Mouse (Mus musculus) liver, adult 2 months (tissue): ENCODE results near the gene Mthfd1l.

Experiments
- CTCF ChIP-seq: fragments of 200-500 bp; IDR thresholded peaks from 2 replicates; pipeline ENCODE4 v1.5.1; 2011; ENCODE audit warnings: low read depth, low read length, control low read depth
- POLR2A ChIP-seq: fragments of 200-500 bp; IDR thresholded peaks from 2 replicates; pipeline ENCODE4 v1.6.1; 2011; ENCODE audit warnings: low read length, control low read depth; ENCODE audit not compliant: insufficient read depth; ENCODE audit errors: extremely low read depth

DNA sequence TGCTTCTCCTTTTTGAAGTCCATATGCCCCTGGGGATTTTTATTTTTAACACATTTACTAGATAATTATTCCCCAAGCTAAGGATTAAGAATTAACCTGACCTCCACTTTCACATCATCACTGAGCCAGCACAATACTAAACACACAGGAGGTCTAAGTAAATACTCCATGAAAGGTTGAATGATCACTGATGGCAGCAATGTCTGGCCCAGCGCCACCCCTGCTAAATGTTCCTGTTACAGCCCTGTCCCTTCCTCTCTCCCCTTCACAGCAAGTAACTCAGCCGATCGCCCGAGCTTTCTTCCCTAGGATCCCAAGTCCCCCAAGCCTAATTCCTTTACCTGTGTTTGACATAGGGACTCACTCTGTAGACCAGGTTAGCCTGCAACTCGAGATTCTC lies 185.6 kb downstream of the Mthfd1l start:
- TF ChIP-seq CTCF (no peak), POLR2A (no peak)
